Mouse (Mus musculus) embryonic fibroblast, embryonic 13.5 days (primary cell): Measurements from ENCODE around the gene Meig1.

Source experiments
- CTCF ChIP-seq: IDR thresholded peaks from 2 replicates; pipeline ENCODE4 v1.5.1; 2011; ENCODE audit warnings: mild to moderate bottlenecking, control low read depth, low read length, moderate library complexity, borderline replicate concordance; ENCODE audit not compliant: insufficient read depth
- POLR2A ChIP-seq: IDR thresholded peaks from 2 replicates; pipeline ENCODE4 v1.6.1; 2011; ENCODE audit warnings: low read depth, mild to moderate bottlenecking, control low read depth, low read length, moderate library complexity

GRCm38 (mm10) chr2:3387105-3387860 is 35.2 kb downstream of the Meig1 start:
- TF ChIP-seq CTCF, result no peak
- no peak for TF ChIP-seq POLR2A
